Mouse (Mus musculus): ENCODE data around the gene Ssb. TPM values are rescaled to one million over a fixed set of nuclear protein-coding genes. Genes with fewer than 3 reads are reported as not detected.
A peak's percentile ranks its signal among the peaks of the same experiment; 100 is the strongest.

The Ssb gene
- total RNA-seq (2014; rRNA removed; ENCODE audit: low replicate concordance), result 31.0 and 31.9 TPM in 2 replicates
- 157 and 172 TPM in 2 replicates for polyA plus RNA-seq (2015; fragmentation: Nextera tagmentation; extraction: Ambion mirVana)

GRCm38 (mm10) chr2:69861485-69862091 is at the start of gene Ssb:
Gene Ssb (plus strand): TSS chr2:69861562.
- H3K4me3 ChIP-seq (ENCODE audit: low read depth, low read length), result peak within 1 kb of the TSS; percentile 97
- no peak for TF ChIP-seq EP300 (IDR thresholded peaks at IDR 0.05; ENCODE audit: low read depth)
- no peak for TF ChIP-seq CTCF (IDR thresholded peaks at IDR 0.05; ENCODE audit: low read depth)
- H3K27ac ChIP-seq (ENCODE audit: low read depth), result peak within 1 kb of the TSS; percentile 90
- under 1% methylated on average over 58 of the region's 66 CpGs for WGBS
- DNase-seq (ENCODE audit: low spot score), result peak; percentile 94
- peaks cover 8% of the 10 kb centered on the region for H3K4me1 ChIP-seq (ENCODE audit: control insufficient read depth, insufficient read depth)
- peak within 1 kb of the TSS; percentile 81 for H3K4me2 ChIP-seq (ENCODE audit: low read depth, low read length)
- peaks cover 6% of the 10 kb centered on the region; the same call in 1 of the 2 replicates for H3K36me3 ChIP-seq (replicated peaks; ENCODE audit: control insufficient read depth, insufficient read depth, low read length)
- H3K9ac ChIP-seq (replicated peaks; ENCODE audit: low read depth, low read length), result peak within 1 kb of the TSS; percentile 98
- no peaks in the 10 kb centered on the region for H3K9me3 ChIP-seq (replicated peaks; ENCODE audit: control insufficient read depth, low read length)
- H3K27me3 ChIP-seq (ENCODE audit: control insufficient read depth, insufficient read depth, low read length), result no peaks in the 10 kb centered on the region
- ATAC-seq (ENCODE audit: insufficient read depth, low read depth), result peak; percentile 98

- 0 out of 2 replicates have a peak overlapping the region, but pooled peaks have one; percentile 11 for H3K4me2 ChIP-seq (ENCODE audit: low read depth, low read length)
- 6% methylated on average over 5 of the region's 5 CpGs for WGBS
- no peaks in the 10 kb centered on the region for H3K27me3 ChIP-seq (ENCODE audit: control insufficient read depth, insufficient read depth, low read length)
- no peak overlapping the region for H3K4me3 ChIP-seq (ENCODE audit: low read depth, low read length)
- no peak for DNase-seq (ENCODE audit: low spot score)
- H3K4me1 ChIP-seq (ENCODE audit: control insufficient read depth, insufficient read depth), result 0 out of 2 replicates have a peak, but pooled peaks cover 6% of the 10 kb centered on the region
- ATAC-seq (ENCODE audit: insufficient read depth, low read depth), result peak; percentile 52; the same call in 1 of the 2 replicates
- no peaks in the 10 kb centered on the region for H3K36me3 ChIP-seq (replicated peaks; ENCODE audit: control insufficient read depth, insufficient read depth, low read length)
- TF ChIP-seq CTCF (IDR thresholded peaks at IDR 0.05; ENCODE audit: low read depth) (no peak), EP300 (IDR thresholded peaks at IDR 0.05; ENCODE audit: low read depth) (no peak)
- H3K27ac ChIP-seq (ENCODE audit: low read depth), result peak overlapping the region; percentile 55
- no peaks in the 10 kb centered on the region for H3K9me3 ChIP-seq (replicated peaks; ENCODE audit: control insufficient read depth, low read length)
- no peak overlapping the region for H3K9ac ChIP-seq (replicated peaks; ENCODE audit: low read depth, low read length)
Observed at GRCm38 (mm10) chr2:69816575-69816974, 44.8 kb upstream of the Ssb start.

- no peak overlapping the region for H3K27ac ChIP-seq (ENCODE audit: low read depth)
- H3K9me3 ChIP-seq (replicated peaks; ENCODE audit: control insufficient read depth, low read length), result no peaks in the 10 kb centered on the region
- DNase-seq (ENCODE audit: low spot score), result no peak
- TF ChIP-seq EP300 (IDR thresholded peaks at IDR 0.05; ENCODE audit: low read depth), result no peak
- no peak for TF ChIP-seq CTCF (IDR thresholded peaks at IDR 0.05; ENCODE audit: low read depth)
- ATAC-seq (ENCODE audit: insufficient read depth, low read depth), result no peak
- H3K27me3 ChIP-seq (ENCODE audit: control insufficient read depth, insufficient read depth, low read length), result no peaks in the 10 kb centered on the region
- H3K4me2 ChIP-seq (ENCODE audit: low read depth, low read length), result no peak overlapping the region
- H3K36me3 ChIP-seq (replicated peaks; ENCODE audit: control insufficient read depth, insufficient read depth, low read length), result no peaks in the 10 kb centered on the region
- WGBS, result 78% methylated on average over 9 of the region's 9 CpGs
- H3K4me1 ChIP-seq (ENCODE audit: control insufficient read depth, insufficient read depth), result 0 out of 2 replicates have a peak, but pooled peaks cover 6% of the 10 kb centered on the region
- no peak overlapping the region for H3K4me3 ChIP-seq (ENCODE audit: low read depth, low read length)
- H3K9ac ChIP-seq (replicated peaks; ENCODE audit: low read depth, low read length), result no peak overlapping the region
Observed at GRCm38 (mm10) chr2:69818350-69819085, 42.8 kb upstream of the Ssb start.

- Histone ChIP-seq H3K27me3 (ENCODE audit: control insufficient read depth, insufficient read depth, low read length) (no peaks in the 10 kb centered on the region), H3K27ac (ENCODE audit: low read depth) (no peak overlapping the region), H3K9ac (replicated peaks; ENCODE audit: low read depth, low read length) (no peak overlapping the region), H3K4me2 (ENCODE audit: low read depth, low read length) (no peak overlapping the region), H3K36me3 (replicated peaks; ENCODE audit: control insufficient read depth, insufficient read depth, low read length) (no peaks in the 10 kb centered on the region), H3K4me1 (ENCODE audit: control insufficient read depth, insufficient read depth) (0 out of 2 replicates have a peak, but pooled peaks cover 9% of the 10 kb centered on the region), H3K9me3 (replicated peaks; ENCODE audit: control insufficient read depth, low read length) (no peaks in the 10 kb centered on the region), H3K4me3 (ENCODE audit: low read depth, low read length) (no peak overlapping the region)
- ATAC-seq (ENCODE audit: insufficient read depth, low read depth) (no peak), DNase-seq (ENCODE audit: low spot score) (no peak)
- no peak for TF ChIP-seq EP300 (IDR thresholded peaks at IDR 0.05; ENCODE audit: low read depth)
- no peak for TF ChIP-seq CTCF (IDR thresholded peaks at IDR 0.05; ENCODE audit: low read depth)
- WGBS, result 45% methylated on average over 1 of the region's 1 CpGs
Observed at GRCm38 (mm10) chr2:69820201-69820600, 41.2 kb upstream of the Ssb start.

GRCm38 (mm10) chr2:69821711-69822110 is 39.7 kb upstream of the Ssb start, which contains the start of gene Klhl23:
Gene Klhl23 (plus strand): TSS chr2:69821944.
- peak within 1 kb of the TSS; percentile 96 for H3K9ac ChIP-seq (replicated peaks; ENCODE audit: low read depth, low read length)
- 1% methylated on average over 8 of the region's 8 CpGs for WGBS
- peak; percentile 77 for DNase-seq (ENCODE audit: low spot score)
- H3K27ac ChIP-seq (ENCODE audit: low read depth), result peak within 1 kb of the TSS; percentile 97
- no peaks in the 10 kb centered on the region for H3K9me3 ChIP-seq (replicated peaks; ENCODE audit: control insufficient read depth, low read length)
- peak within 1 kb of the TSS; percentile 96 for H3K4me3 ChIP-seq (ENCODE audit: low read depth, low read length)
- H3K4me1 ChIP-seq (ENCODE audit: control insufficient read depth, insufficient read depth), result 0 out of 2 replicates have a peak, but pooled peaks cover 10% of the 10 kb centered on the region
- peaks cover 6% of the 10 kb centered on the region for H3K36me3 ChIP-seq (replicated peaks; ENCODE audit: control insufficient read depth, insufficient read depth, low read length)
- peak; percentile 42; the same call in 1 of the 2 replicates for ATAC-seq (ENCODE audit: insufficient read depth, low read depth)
- H3K4me2 ChIP-seq (ENCODE audit: low read depth, low read length), result peak within 1 kb of the TSS; percentile 92
- no peaks in the 10 kb centered on the region for H3K27me3 ChIP-seq (ENCODE audit: control insufficient read depth, insufficient read depth, low read length)
- TF ChIP-seq EP300 (IDR thresholded peaks at IDR 0.05; ENCODE audit: low read depth) (no peak), CTCF (IDR thresholded peaks at IDR 0.05; ENCODE audit: low read depth) (no peak)

All from heart, postnatal 0 days (tissue).